Mouse (Mus musculus) common myeloid progenitor, adult 5-6 weeks (primary cell): ENCODE data around the gene Miox. TPM values are rescaled to one million over a fixed set of nuclear protein-coding genes. Genes with fewer than 3 reads are reported as not detected.

Source experiments
- ATAC-seq: replicated peaks from 2 replicates; pipeline ENCODE4 v1.8.0; 2016; ENCODE audit warnings: low read depth, mild to moderate bottlenecking, moderate TSS enrichment, inconsistent platforms; ENCODE audit not compliant: poor library complexity, severe bottlenecking
- total RNA-seq: library from RNA; stranded (forward); fragments of 200-1000, 187-1606 nt; gene quantifications from 2 replicates; pipeline ENCODE4 v1.2.3, GENCODE M21; 2017

Gene Miox
- total RNA-seq, 1 experiment from 2014 or later, result not detected

GRCm38 (mm10) chr15:89355241-89356187 is 21.3 kb downstream of the Miox start, which contains the start of the genes Lmf2 and Ncaph2:
Gene Lmf2 (minus strand): TSS chr15:89355659.
Gene Ncaph2 (plus strand): TSS chr15:89355719.
- ATAC-seq, result peak; percentile 85

GRCm38 (mm10) chr15:89356372-89356771 is 22.2 kb downstream of the Miox start:
- peak; percentile 72 for ATAC-seq

- no peak for ATAC-seq
Measured at GRCm38 (mm10) chr15:89358784-89359183, 24.6 kb downstream of the Miox start.

- no peak for ATAC-seq
Measured at GRCm38 (mm10) chr15:89363051-89363450, 28.9 kb downstream of the Miox start.

- no peak for ATAC-seq
Measured at GRCm38 (mm10) chr15:89365141-89365551, 30.9 kb downstream of the Miox start.

- no peak for ATAC-seq
Measured at GRCm38 (mm10) chr15:89372068-89372467, 37.9 kb downstream of the Miox start.

- no peak for ATAC-seq
Measured at GRCm38 (mm10) chr15:89372536-89372935, 38.3 kb downstream of the Miox start.

GRCm38 (mm10) chr15:89373027-89373761 is 39.0 kb downstream of the Miox start:
- peak; percentile 69 for ATAC-seq

GRCm38 (mm10) chr15:89373762-89374248 is 39.6 kb downstream of the Miox start, which contains the start of gene Sco2:
Gene Sco2 (minus strand): TSS chr15:89373846.
- ATAC-seq, result peak; percentile 51

GRCm38 (mm10) chr15:89374340-89374739 is 40.1 kb downstream of the Miox start:
- no peak for ATAC-seq

- ATAC-seq, result no peak
Measured at GRCm38 (mm10) chr15:89374801-89375534, 40.8 kb downstream of the Miox start.

- no peak for ATAC-seq
Measured at GRCm38 (mm10) chr15:89376040-89376439, 41.8 kb downstream of the Miox start.

- ATAC-seq, result no peak
Measured at GRCm38 (mm10) chr15:89376957-89377356, 42.8 kb downstream of the Miox start, which contains the start of gene Tymp. Gene Tymp (minus strand): TSS chr15:89377039.

- ATAC-seq, result no peak
Measured at GRCm38 (mm10) chr15:89377362-89377761, 43.2 kb downstream of the Miox start.

GRCm38 (mm10) chr15:89377938-89378828 is 44.0 kb downstream of the Miox start:
- ATAC-seq, result 0 out of 2 replicates have a peak, but pooled peaks have one; percentile 1

- peak; percentile 30 for ATAC-seq
Measured at GRCm38 (mm10) chr15:89378831-89379401, 44.7 kb downstream of the Miox start, which contains the start of gene Odf3b. Gene Odf3b (minus strand): TSS chr15:89379282.

GRCm38 (mm10) chr15:89379429-89379828 is 45.2 kb downstream of the Miox start:
- peak; percentile 77 for ATAC-seq

GRCm38 (mm10) chr15:89384617-89385016 is 50.4 kb downstream of the Miox start, which contains the start of gene Klhdc7b:
Gene Klhdc7b (plus strand): TSS chr15:89384917.
- no peak for ATAC-seq
